Mouse (Mus musculus): ENCODE data around the gene Scn7a.

DNA sequence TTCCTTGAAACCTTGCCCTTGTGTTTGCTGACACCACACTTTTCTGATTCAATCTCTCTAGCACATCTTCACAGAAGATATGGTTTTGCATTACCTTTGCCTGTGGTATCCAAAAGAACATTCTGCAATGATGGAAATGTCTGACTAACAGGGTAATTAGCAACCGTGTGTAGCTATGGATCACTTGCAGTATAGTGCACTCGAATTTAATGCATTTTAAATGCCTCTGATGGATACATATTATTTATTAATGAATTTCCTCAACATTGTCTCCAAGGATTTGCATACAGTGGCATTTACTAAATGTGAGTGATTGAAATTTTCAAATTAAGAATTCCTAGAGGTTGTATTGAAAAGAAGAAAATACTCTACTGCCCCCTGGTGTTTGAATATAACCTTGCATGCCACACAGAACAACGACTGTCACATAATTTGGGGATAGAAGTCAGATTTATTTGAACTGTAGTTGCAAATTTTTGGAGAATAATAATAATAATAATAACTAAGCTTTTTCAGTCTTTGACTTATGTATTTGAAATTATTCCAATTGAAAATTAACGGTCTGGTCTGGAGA, 15.0 kb upstream of the Scn7a start:
- TF ChIP-seq POLR2AphosphoS2 (IDR thresholded peaks at IDR 0.05; ENCODE audit: insufficient read length, low read depth) = no peak
- no peak for TF ChIP-seq MYOG (IDR thresholded peaks at IDR 0.05; ENCODE audit: control insufficient read depth in 1 of 3, insufficient read depth in 1 of 3, insufficient read length in 2 of 3, low read depth in 2 of 3)
- no peak for TF ChIP-seq E2F4 (IDR thresholded peaks at IDR 0.05; ENCODE audit: insufficient read depth)
- TF ChIP-seq POLR2A (IDR thresholded peaks at IDR 0.05; ENCODE audit: insufficient read length, low read depth) = no peak
- TF ChIP-seq TCF12 (IDR thresholded peaks at IDR 0.05; ENCODE audit: insufficient read depth, poor library complexity, severe bottlenecking) = no peak
- no peak for TF ChIP-seq USF1 (IDR thresholded peaks at IDR 0.05; ENCODE audit: low read depth)
- TF ChIP-seq CEBPB (IDR thresholded peaks at IDR 0.05; ENCODE audit: insufficient read depth, poor library complexity, severe bottlenecking) = no peak
- TF ChIP-seq MAX (IDR thresholded peaks at IDR 0.05; ENCODE audit: low read depth) = no peak
- TF ChIP-seq REST (IDR thresholded peaks at IDR 0.05; ENCODE audit: insufficient read depth, insufficient read length) = no peak
